Mouse (Mus musculus) liver, embryonic 15.5 days (tissue): ENCODE measurements around the gene Nodal. TPM values are rescaled to one million over a fixed set of nuclear protein-coding genes. Genes with fewer than 3 reads are reported as not detected.
"Not testable (repeated sequence)": the region's sequence is repeated elsewhere in the genome, so short reads cannot be mapped to it uniquely, and the experiment has no call there.

Experiments used
- ATAC-seq: fragments of 200-750 bp; cut with Nextera tagmentation; 2 replicates; pipeline ENCODE4 v1.8.0; 2017; ENCODE audit warnings: moderate number of reproducible peaks, mild to moderate bottlenecking, moderate library complexity; ENCODE audit not compliant: insufficient read depth
- H3K27ac ChIP-seq: fragments of 300-500 bp; sonication (generic); replicated peaks from 2 replicates; pipeline ENCODE4 v1.5.1; 2015; ENCODE audit warnings: mild to moderate bottlenecking, inconsistent platforms
- H3K27me3 ChIP-seq: fragments of 300-500 bp; sonication (generic); 2 replicates; pipeline ENCODE4 v1.6.1; 2015; ENCODE audit warnings: mild to moderate bottlenecking, inconsistent platforms
- H3K36me3 ChIP-seq: fragments of 300-500 bp; sonication (generic); replicated peaks from 2 replicates; pipeline ENCODE4 v1.6.1; 2015; ENCODE audit warnings: moderate library complexity, mild to moderate bottlenecking, inconsistent platforms
- H3K4me1 ChIP-seq: fragments of 300-500 bp; sonication (generic); replicated peaks from 2 replicates; pipeline ENCODE4 v1.6.1; 2015; ENCODE audit warnings: inconsistent platforms
- H3K4me2 ChIP-seq: fragments of 300-500 bp; sonication (generic); 2 replicates; pipeline ENCODE4 v1.6.1; 2015; ENCODE audit warnings: moderate library complexity, mild to moderate bottlenecking, inconsistent platforms
- H3K4me3 ChIP-seq: fragments of 300-500 bp; sonication (generic); replicated peaks from 2 replicates; pipeline ENCODE4 v1.5.1; 2015; ENCODE audit warnings: mild to moderate bottlenecking, inconsistent platforms
- H3K9ac ChIP-seq: fragments of 300-500 bp; sonication (generic); 2 replicates; pipeline ENCODE4 v1.6.1; 2015; ENCODE audit warnings: moderate library complexity, mild to moderate bottlenecking, inconsistent platforms
- H3K9me3 ChIP-seq: fragments of 300-500 bp; sonication (generic); replicated peaks from 2 replicates; pipeline ENCODE4 v1.6.1; 2016; ENCODE audit warnings: inconsistent platforms
- WGBS: fragments of 180-500 bp; shearing (Covaris S2); methylation state at CpG from one replicate; pipeline ENCODE4 v1.1.7; 2015; ENCODE audit warnings: mixed read lengths; ENCODE audit not compliant: insufficient replicate concordance; 5-methylcytosine and 5-hydroxymethylcytosine counted together
- polyA plus RNA-seq: library from polyadenylated mRNA; unstranded; fragments of >200 nt; fragmentation: Nextera tagmentation; extraction: Ambion mirVana; gene quantifications from 2 replicates; pipeline ENCODE4 v1.2.1, GENCODE M21; 2015

Gene Nodal
- polyA plus RNA-seq, 1 experiment from 2014 or later, result 0.56 TPM

- peaks cover 43% of the 10 kb centered on the region for H3K4me1 ChIP-seq
- no peaks in the 10 kb centered on the region for H3K27me3 ChIP-seq
- WGBS, result under 1% methylated on average over 35 of the region's 36 CpGs
- H3K9me3 ChIP-seq, result no peaks in the 10 kb centered on the region
- peak within 1 kb of the TSS; percentile 88 for H3K4me2 ChIP-seq
- H3K4me3 ChIP-seq, result peak within 1 kb of the TSS; percentile 99
- peaks cover 29% of the 10 kb centered on the region for H3K36me3 ChIP-seq
- peak within 1 kb of the TSS; percentile 91 for H3K27ac ChIP-seq
- H3K9ac ChIP-seq, result peak within 1 kb of the TSS; percentile 90
- ATAC-seq, result peak; percentile 94
Observed at GRCm38 (mm10) chr10:61452645-61453044, 34.9 kb downstream of the Nodal start, which contains the start of gene Eif4ebp2. TSS of gene Eif4ebp2 (minus strand) at chr10:61452661.

- not testable (repeated sequence) for ATAC-seq, H3K4me3 ChIP-seq, H3K27me3 ChIP-seq, H3K27ac ChIP-seq, H3K9me3 ChIP-seq, H3K9ac ChIP-seq
- H3K4me1 ChIP-seq, result peaks cover 37% of the 10 kb centered on the region
- H3K4me2 ChIP-seq, result peak overlapping the region; percentile 88; the same call in 1 of the 2 replicates
- 45% methylated on average over 3 of the region's 3 CpGs for WGBS
- H3K36me3 ChIP-seq, result peaks cover 24% of the 10 kb centered on the region
Observed at GRCm38 (mm10) chr10:61453171-61453570, 35.4 kb downstream of the Nodal start.

GRCm38 (mm10) chr10:61457182-61457581 lies 39.4 kb downstream of the Nodal start:
- H3K27me3 ChIP-seq, result no peaks in the 10 kb centered on the region
- H3K27ac ChIP-seq, result no peak overlapping the region
- H3K4me2 ChIP-seq, result no peak overlapping the region
- 60% methylated on average over 3 of the region's 3 CpGs for WGBS
- peaks cover 4% of the 10 kb centered on the region for H3K4me1 ChIP-seq
- H3K36me3 ChIP-seq, result no peaks in the 10 kb centered on the region
- H3K4me3 ChIP-seq, result no peak overlapping the region
- H3K9ac ChIP-seq, result no peak overlapping the region
- no peaks in the 10 kb centered on the region for H3K9me3 ChIP-seq
- no peak for ATAC-seq

- no peaks in the 10 kb centered on the region for H3K9me3 ChIP-seq
- peak; percentile 82 for ATAC-seq
- H3K4me2 ChIP-seq, result peak overlapping the region; percentile 5; the same call in 1 of the 2 replicates
- H3K27ac ChIP-seq, result peak overlapping the region; percentile 58; the same call in 1 of the 2 replicates
- H3K4me3 ChIP-seq, result no peak overlapping the region
- H3K4me1 ChIP-seq, result peaks cover 34% of the 10 kb centered on the region
- no peaks in the 10 kb centered on the region for H3K36me3 ChIP-seq
- no peak overlapping the region for H3K9ac ChIP-seq
- peaks cover 10% of the 10 kb centered on the region for H3K27me3 ChIP-seq
- 41% methylated on average over 4 of the region's 4 CpGs for WGBS
Observed at GRCm38 (mm10) chr10:61465009-61465408, 47.2 kb downstream of the Nodal start.

- Histone ChIP-seq H3K27ac (no peak overlapping the region), H3K27me3 (peaks cover 19% of the 10 kb centered on the region), H3K4me2 (peak overlapping the region; percentile 41), H3K9me3 (no peaks in the 10 kb centered on the region), H3K4me3 (0 out of 2 replicates have a peak overlapping the region, but pooled peaks have one; percentile 3), H3K36me3 (no peaks in the 10 kb centered on the region), H3K4me1 (peaks cover 34% of the 10 kb centered on the region), H3K9ac (no peak overlapping the region)
- 0 out of 2 replicates have a peak, but pooled peaks have one; percentile 26 for ATAC-seq
- WGBS, result 46% methylated on average over 8 of the region's 8 CpGs
Observed at GRCm38 (mm10) chr10:61466242-61466641, 48.5 kb downstream of the Nodal start.

GRCm38 (mm10) chr10:61466873-61467272 lies 49.1 kb downstream of the Nodal start:
- H3K27me3 ChIP-seq, result peaks cover 19% of the 10 kb centered on the region
- H3K4me3 ChIP-seq, result no peak overlapping the region
- H3K4me2 ChIP-seq, result no peak overlapping the region
- 21% methylated on average over 5 of the region's 5 CpGs for WGBS
- no peak overlapping the region for H3K9ac ChIP-seq
- H3K27ac ChIP-seq, result no peak overlapping the region
- H3K36me3 ChIP-seq, result no peaks in the 10 kb centered on the region
- ATAC-seq, result peak; percentile 39; the same call in 1 of the 2 replicates
- peaks cover 34% of the 10 kb centered on the region for H3K4me1 ChIP-seq
- no peaks in the 10 kb centered on the region for H3K9me3 ChIP-seq

GRCm38 (mm10) chr10:61468900-61469299 lies 51.1 kb downstream of the Nodal start:
- H3K4me3 ChIP-seq, result no peak overlapping the region
- peaks cover 19% of the 10 kb centered on the region for H3K27me3 ChIP-seq
- WGBS, result 39% methylated on average over 7 of the region's 7 CpGs
- no peak for ATAC-seq
- no peak overlapping the region for H3K27ac ChIP-seq
- H3K36me3 ChIP-seq, result no peaks in the 10 kb centered on the region
- no peak overlapping the region for H3K9ac ChIP-seq
- H3K4me1 ChIP-seq, result peaks cover 34% of the 10 kb centered on the region
- no peaks in the 10 kb centered on the region for H3K9me3 ChIP-seq
- no peak overlapping the region for H3K4me2 ChIP-seq

- Histone ChIP-seq H3K27me3 (peaks cover 14% of the 10 kb centered on the region), H3K9me3 (no peaks in the 10 kb centered on the region), H3K27ac (no peak overlapping the region), H3K4me1 (peaks cover 37% of the 10 kb centered on the region), H3K36me3 (no peaks in the 10 kb centered on the region), H3K4me3 (no peak overlapping the region), H3K9ac (no peak overlapping the region), H3K4me2 (no peak overlapping the region)
- ATAC-seq, result no peak
- 58% methylated on average over 3 of the region's 3 CpGs for WGBS
Observed at GRCm38 (mm10) chr10:61473640-61474039, 55.9 kb downstream of the Nodal start.

- peaks cover 9% of the 10 kb centered on the region for H3K27me3 ChIP-seq
- H3K27ac ChIP-seq, result no peak overlapping the region
- no peak for ATAC-seq
- H3K36me3 ChIP-seq, result no peaks in the 10 kb centered on the region
- peaks cover 37% of the 10 kb centered on the region for H3K4me1 ChIP-seq
- 30% methylated on average over 1 of the region's 1 CpGs for WGBS
- no peak overlapping the region for H3K4me3 ChIP-seq
- no peak overlapping the region for H3K9ac ChIP-seq
- H3K4me2 ChIP-seq, result no peak overlapping the region
- no peaks in the 10 kb centered on the region for H3K9me3 ChIP-seq
Observed at GRCm38 (mm10) chr10:61474344-61474743, 56.6 kb downstream of the Nodal start.

Other genes starting within 250 kb of the Nodal start
- not detected in 2 replicates for gene Tbata, start 246.0 kb upstream of the Nodal start, polyA plus RNA-seq
- 0.29 and 0.32 TPM in 2 replicates for gene Adamts14, start 144.5 kb upstream of the Nodal start, polyA plus RNA-seq
- gene Prf1, start 120.1 kb upstream of the Nodal start, polyA plus RNA-seq, result 0.05 TPM in 1 of 2 replicates, not detected in the other
- 6.6 and 7.2 TPM in 2 replicates for gene Pald1, start 34.4 kb upstream of the Nodal start, polyA plus RNA-seq
- 44.1 and 53.5 TPM in 2 replicates for gene Eif4ebp2, start 34.7 kb downstream of the Nodal start, polyA plus RNA-seq
- 5.8 and 6.1 TPM in 2 replicates for gene Lrrc20, start 57.8 kb downstream of the Nodal start, polyA plus RNA-seq
- gene Npffr1, start 177.5 kb downstream of the Nodal start, polyA plus RNA-seq, result not detected in 2 replicates
- gene Ppa1, start 230.6 kb downstream of the Nodal start, polyA plus RNA-seq, result 91.9 and 92.6 TPM in 2 replicates